Mouse (Mus musculus): ENCODE results near the gene Mitf. TPM values are rescaled to one million over a fixed set of nuclear protein-coding genes. Genes with fewer than 3 reads are reported as not detected.

Gene Mitf
- polyA plus RNA-seq, 1 experiment from 2014 or later = 0.40 TPM

DNA sequence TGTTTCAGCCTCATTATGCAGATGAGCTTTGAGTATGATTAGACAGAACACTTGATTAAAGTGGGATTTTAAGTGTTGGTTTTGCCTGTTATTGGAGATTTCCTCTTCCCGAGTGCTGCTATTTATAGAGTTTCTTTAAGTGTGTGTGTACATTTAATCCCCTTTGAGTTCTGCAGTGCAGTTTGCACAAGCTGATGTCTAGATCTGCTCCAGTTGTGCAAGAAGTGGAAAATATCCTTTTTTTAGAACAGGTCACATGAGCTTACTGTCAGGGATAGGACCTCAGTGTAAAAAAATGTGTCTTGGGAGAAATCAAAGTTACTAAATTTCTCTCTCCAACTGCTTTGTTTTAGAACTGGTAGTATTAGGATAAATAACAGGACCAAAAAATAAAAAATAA is 8.9 kb downstream of the Mitf start:
- Histone ChIP-seq H3K4me2 (ENCODE audit: low read depth, low read length) (no peak overlapping the region), H3K4me3 (ENCODE audit: low read depth, low read length) (no peak overlapping the region), H3K27me3 (ENCODE audit: control insufficient read depth, insufficient read depth, low read depth, low read length) (no peaks in the 10 kb centered on the region), H3K36me3 (ENCODE audit: control insufficient read depth, insufficient read depth) (no peaks in the 10 kb centered on the region), H3K9ac (ENCODE audit: low read depth, low read length) (no peak overlapping the region), H3K4me1 (ENCODE audit: control insufficient read depth, low read depth, low read length) (no peaks in the 10 kb centered on the region), H3K27ac (ENCODE audit: low read length) (no peak overlapping the region), H3K9me3 (replicated peaks; ENCODE audit: control insufficient read depth, low read length) (no peaks in the 10 kb centered on the region)
- ATAC-seq (ENCODE audit: low read depth) = no peak
- WGBS (ENCODE audit: insufficient replicate concordance) = 44% methylated on average over 1 of the region's 1 CpGs

DNA sequence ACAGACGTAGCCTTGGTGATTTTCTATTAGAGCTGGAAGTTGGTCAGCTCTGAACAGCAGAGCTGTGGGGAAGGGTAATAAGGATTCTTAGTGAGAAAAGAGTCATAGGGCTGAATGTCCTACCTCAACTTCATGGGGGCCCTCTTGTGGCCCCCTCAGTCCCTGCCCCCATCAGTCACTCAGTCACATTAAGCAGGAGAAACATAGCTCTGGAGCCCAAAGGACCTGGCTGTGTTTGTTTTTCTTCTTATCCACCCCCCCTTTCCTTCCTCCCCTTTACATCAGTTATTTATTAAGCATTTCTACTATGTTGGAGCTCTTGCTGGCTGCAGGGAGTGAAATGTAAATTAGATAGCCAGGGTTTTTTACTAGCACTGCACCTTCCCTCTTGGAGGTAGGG is 10.0 kb downstream of the Mitf start:
- H3K27me3 ChIP-seq (ENCODE audit: control insufficient read depth, insufficient read depth, low read depth, low read length) = no peaks in the 10 kb centered on the region
- H3K4me2 ChIP-seq (ENCODE audit: low read depth, low read length) = no peak overlapping the region
- no peak for ATAC-seq (ENCODE audit: low read depth)
- no peaks in the 10 kb centered on the region for H3K36me3 ChIP-seq (ENCODE audit: control insufficient read depth, insufficient read depth)
- H3K4me1 ChIP-seq (ENCODE audit: control insufficient read depth, low read depth, low read length) = no peaks in the 10 kb centered on the region
- H3K9ac ChIP-seq (ENCODE audit: low read depth, low read length) = no peak overlapping the region
- H3K9me3 ChIP-seq (replicated peaks; ENCODE audit: control insufficient read depth, low read length) = no peaks in the 10 kb centered on the region
- H3K4me3 ChIP-seq (ENCODE audit: low read depth, low read length) = no peak overlapping the region
- no peak overlapping the region for H3K27ac ChIP-seq (ENCODE audit: low read length)
- 65% methylated on average over 1 of the region's 1 CpGs for WGBS (ENCODE audit: insufficient replicate concordance)

GRCm38 (mm10) chr6:97818128-97818527 is 11.3 kb downstream of the Mitf start:
- Histone ChIP-seq H3K27me3 (ENCODE audit: control insufficient read depth, insufficient read depth, low read depth, low read length) (no peaks in the 10 kb centered on the region), H3K4me2 (ENCODE audit: low read depth, low read length) (no peak overlapping the region), H3K36me3 (ENCODE audit: control insufficient read depth, insufficient read depth) (no peaks in the 10 kb centered on the region), H3K27ac (ENCODE audit: low read length) (no peak overlapping the region), H3K4me3 (ENCODE audit: low read depth, low read length) (no peak overlapping the region), H3K9me3 (replicated peaks; ENCODE audit: control insufficient read depth, low read length) (no peaks in the 10 kb centered on the region), H3K4me1 (ENCODE audit: control insufficient read depth, low read depth, low read length) (no peaks in the 10 kb centered on the region), H3K9ac (ENCODE audit: low read depth, low read length) (no peak overlapping the region)
- ATAC-seq (ENCODE audit: low read depth) = no peak
- WGBS (ENCODE audit: insufficient replicate concordance) = 19% methylated on average over 6 of the region's 6 CpGs

DNA sequence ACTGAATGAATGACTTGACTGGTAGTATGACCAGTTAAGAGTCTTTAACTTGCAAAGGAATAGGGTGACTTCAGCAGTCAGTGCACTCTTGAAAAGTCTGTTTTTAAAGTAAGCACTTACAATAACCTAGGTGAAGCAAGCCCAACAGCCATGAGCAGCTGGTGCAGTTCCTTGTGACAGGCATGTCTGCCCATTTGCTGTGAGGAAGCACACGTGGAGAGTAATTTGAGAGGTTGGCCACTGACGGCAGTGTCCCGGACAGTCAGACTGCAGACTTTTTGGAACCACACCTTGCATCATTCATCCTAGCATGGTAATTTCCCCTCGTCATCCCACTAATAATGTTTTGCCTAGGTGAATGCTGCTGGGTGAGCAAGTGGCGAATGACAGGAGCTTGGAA is 12.1 kb downstream of the Mitf start:
- H3K4me2 ChIP-seq (ENCODE audit: low read depth, low read length) = no peak overlapping the region
- H3K36me3 ChIP-seq (ENCODE audit: control insufficient read depth, insufficient read depth) = no peaks in the 10 kb centered on the region
- ATAC-seq (ENCODE audit: low read depth) = no peak
- no peaks in the 10 kb centered on the region for H3K4me1 ChIP-seq (ENCODE audit: control insufficient read depth, low read depth, low read length)
- H3K27ac ChIP-seq (ENCODE audit: low read length) = no peak overlapping the region
- H3K9me3 ChIP-seq (replicated peaks; ENCODE audit: control insufficient read depth, low read length) = no peaks in the 10 kb centered on the region
- WGBS (ENCODE audit: insufficient replicate concordance) = 53% methylated on average over 5 of the region's 5 CpGs
- H3K9ac ChIP-seq (ENCODE audit: low read depth, low read length) = no peak overlapping the region
- no peak overlapping the region for H3K4me3 ChIP-seq (ENCODE audit: low read depth, low read length)
- no peaks in the 10 kb centered on the region for H3K27me3 ChIP-seq (ENCODE audit: control insufficient read depth, insufficient read depth, low read depth, low read length)

GRCm38 (mm10) chr6:97820505-97820904 is 13.7 kb downstream of the Mitf start:
- Histone ChIP-seq H3K9ac (ENCODE audit: low read depth, low read length) (no peak overlapping the region), H3K4me1 (ENCODE audit: control insufficient read depth, low read depth, low read length) (no peaks in the 10 kb centered on the region), H3K4me2 (ENCODE audit: low read depth, low read length) (no peak overlapping the region), H3K9me3 (replicated peaks; ENCODE audit: control insufficient read depth, low read length) (no peaks in the 10 kb centered on the region), H3K4me3 (ENCODE audit: low read depth, low read length) (no peak overlapping the region), H3K27ac (ENCODE audit: low read length) (0 out of 2 replicates have a peak overlapping the region, but pooled peaks have one; percentile 17), H3K27me3 (ENCODE audit: control insufficient read depth, insufficient read depth, low read depth, low read length) (no peaks in the 10 kb centered on the region), H3K36me3 (ENCODE audit: control insufficient read depth, insufficient read depth) (no peaks in the 10 kb centered on the region)
- 0 out of 2 replicates have a peak, but pooled peaks have one; percentile 35 for ATAC-seq (ENCODE audit: low read depth)
- WGBS (ENCODE audit: insufficient replicate concordance) = 50% methylated on average over 8 of the region's 8 CpGs

GRCm38 (mm10) chr6:97821811-97822210 is 15.0 kb downstream of the Mitf start:
- Histone ChIP-seq H3K9ac (ENCODE audit: low read depth, low read length) (no peak overlapping the region), H3K4me2 (ENCODE audit: low read depth, low read length) (no peak overlapping the region), H3K36me3 (ENCODE audit: control insufficient read depth, insufficient read depth) (no peaks in the 10 kb centered on the region), H3K27me3 (ENCODE audit: control insufficient read depth, insufficient read depth, low read depth, low read length) (no peaks in the 10 kb centered on the region), H3K27ac (ENCODE audit: low read length) (no peak overlapping the region), H3K4me3 (ENCODE audit: low read depth, low read length) (no peak overlapping the region), H3K4me1 (ENCODE audit: control insufficient read depth, low read depth, low read length) (no peaks in the 10 kb centered on the region), H3K9me3 (replicated peaks; ENCODE audit: control insufficient read depth, low read length) (no peaks in the 10 kb centered on the region)
- WGBS (ENCODE audit: insufficient replicate concordance) = 63% methylated on average over 7 of the region's 7 CpGs
- no peak for ATAC-seq (ENCODE audit: low read depth)

DNA sequence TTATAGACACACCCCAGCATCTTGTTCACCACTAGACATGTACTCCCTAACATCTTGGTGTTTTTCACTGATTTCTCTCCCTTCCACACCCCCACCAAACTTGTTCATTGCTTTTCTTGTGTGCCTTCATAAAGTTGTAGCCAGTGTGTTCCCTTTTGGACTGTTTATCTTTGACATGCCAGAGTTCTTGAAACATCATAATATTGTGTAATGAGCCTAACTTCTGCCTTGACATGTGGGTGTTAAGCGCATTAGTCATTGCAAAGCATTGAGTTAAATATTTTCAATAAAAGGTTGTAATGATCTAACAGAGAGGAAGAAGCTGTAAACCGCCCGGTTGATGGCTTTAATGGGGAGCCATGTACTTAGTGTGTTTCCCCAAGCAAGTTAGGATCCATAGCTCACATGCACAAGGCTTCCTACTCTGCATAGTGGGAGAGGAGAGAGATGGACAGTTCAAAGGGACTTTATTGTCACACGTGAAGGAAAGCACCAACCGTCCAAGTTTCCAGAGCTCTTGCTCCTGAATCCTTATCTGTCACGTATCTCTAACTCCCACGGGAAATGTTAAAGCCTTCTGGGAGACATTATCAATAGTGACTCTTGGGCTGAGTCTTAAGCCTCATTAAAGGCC is 19.9 kb downstream of the Mitf start:
- Histone ChIP-seq H3K4me1 (ENCODE audit: control insufficient read depth, low read depth, low read length) (no peaks in the 10 kb centered on the region), H3K36me3 (ENCODE audit: control insufficient read depth, insufficient read depth) (no peaks in the 10 kb centered on the region), H3K27me3 (ENCODE audit: control insufficient read depth, insufficient read depth, low read depth, low read length) (no peaks in the 10 kb centered on the region), H3K4me2 (ENCODE audit: low read depth, low read length) (no peak overlapping the region), H3K9me3 (replicated peaks; ENCODE audit: control insufficient read depth, low read length) (no peaks in the 10 kb centered on the region), H3K27ac (ENCODE audit: low read length) (no peak overlapping the region), H3K4me3 (ENCODE audit: low read depth, low read length) (no peak overlapping the region), H3K9ac (ENCODE audit: low read depth, low read length) (no peak overlapping the region)
- no peak for ATAC-seq (ENCODE audit: low read depth)
- 67% methylated on average over 7 of the region's 7 CpGs for WGBS (ENCODE audit: insufficient replicate concordance)

GRCm38 (mm10) chr6:97828021-97828420 is 21.2 kb downstream of the Mitf start:
- no peak for ATAC-seq (ENCODE audit: low read depth)
- H3K27ac ChIP-seq (ENCODE audit: low read length) = no peak overlapping the region
- no peaks in the 10 kb centered on the region for H3K9me3 ChIP-seq (replicated peaks; ENCODE audit: control insufficient read depth, low read length)
- no peaks in the 10 kb centered on the region for H3K4me1 ChIP-seq (ENCODE audit: control insufficient read depth, low read depth, low read length)
- H3K36me3 ChIP-seq (ENCODE audit: control insufficient read depth, insufficient read depth) = no peaks in the 10 kb centered on the region
- H3K4me2 ChIP-seq (ENCODE audit: low read depth, low read length) = no peak overlapping the region
- H3K27me3 ChIP-seq (ENCODE audit: control insufficient read depth, insufficient read depth, low read depth, low read length) = no peaks in the 10 kb centered on the region
- 62% methylated on average over 3 of the region's 3 CpGs for WGBS (ENCODE audit: insufficient replicate concordance)
- H3K4me3 ChIP-seq (ENCODE audit: low read depth, low read length) = no peak overlapping the region
- no peak overlapping the region for H3K9ac ChIP-seq (ENCODE audit: low read depth, low read length)

DNA sequence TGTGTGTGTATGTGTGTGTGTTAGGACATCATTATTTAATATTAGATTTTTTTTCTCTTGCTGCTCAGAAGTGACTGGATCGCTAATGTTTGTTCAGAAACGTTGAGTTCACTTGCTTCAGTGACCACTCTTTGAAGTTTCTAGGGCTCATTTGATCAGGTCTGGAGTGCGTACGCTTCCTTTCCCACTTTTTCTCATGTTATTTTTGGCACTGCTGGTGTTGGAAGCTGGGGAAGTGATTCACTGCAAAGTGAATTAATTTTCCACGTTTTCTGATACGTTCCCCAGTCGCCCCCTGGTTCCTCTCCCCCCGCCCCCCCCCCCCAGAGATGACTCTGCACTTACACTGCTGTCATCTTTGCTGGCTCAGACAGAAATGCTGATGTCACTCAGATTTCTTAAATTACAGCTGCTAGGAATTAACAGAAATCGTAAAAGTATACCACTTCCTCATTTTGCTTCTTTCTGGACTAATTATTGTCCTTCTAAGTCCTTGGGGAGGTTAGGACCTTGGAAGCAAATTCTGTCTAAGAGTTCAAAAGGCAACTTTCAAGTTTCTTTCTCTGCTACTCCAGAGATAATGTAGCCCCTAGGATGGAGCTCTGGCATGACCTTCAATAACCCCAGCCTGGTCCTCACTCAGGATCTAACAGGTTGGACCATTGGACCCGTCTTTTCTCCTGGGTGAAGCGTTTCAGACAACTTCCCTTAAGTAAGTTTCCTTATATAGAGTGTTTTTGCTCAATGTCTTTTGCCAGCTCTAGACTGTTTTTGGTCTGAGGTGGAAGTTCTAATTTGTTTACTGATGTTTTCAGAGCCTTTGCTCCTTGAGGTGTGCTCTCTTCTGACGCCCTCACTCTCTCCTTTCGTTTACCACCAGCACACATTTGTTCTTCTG is 22.2 kb downstream of the Mitf start:
- Histone ChIP-seq H3K4me3 (ENCODE audit: low read depth, low read length) (no peak overlapping the region), H3K27ac (ENCODE audit: low read length) (no peak overlapping the region), H3K4me2 (ENCODE audit: low read depth, low read length) (no peak overlapping the region), H3K27me3 (ENCODE audit: control insufficient read depth, insufficient read depth, low read depth, low read length) (no peaks in the 10 kb centered on the region), H3K9ac (ENCODE audit: low read depth, low read length) (no peak overlapping the region), H3K36me3 (ENCODE audit: control insufficient read depth, insufficient read depth) (no peaks in the 10 kb centered on the region), H3K9me3 (replicated peaks; ENCODE audit: control insufficient read depth, low read length) (no peaks in the 10 kb centered on the region), H3K4me1 (ENCODE audit: control insufficient read depth, low read depth, low read length) (no peaks in the 10 kb centered on the region)
- ATAC-seq (ENCODE audit: low read depth) = no peak
- 30% methylated on average over 12 of the region's 13 CpGs for WGBS (ENCODE audit: insufficient replicate concordance)
